Mouse (Mus musculus) right cerebral cortex, postnatal 36 days (tissue): ENCODE measurements around the gene Rab1b.
A peak's percentile ranks its signal among the peaks of the same experiment; 100 is the strongest.

Experiments
- DNase-seq, 2 experiments: peaks; one replicate each; pipeline ENCODE4 v3.0.0; 2022; ENCODE audit warnings: low spot score in 2 of 2, mixed read lengths in 1 of 2

Rab1b gene

GRCm38 (mm10) chr19:5051031-5051430, 55.8 kb downstream of the Rab1b start:
- DNase-seq, result no peak

- peak; percentile 77 to 88 for DNase-seq
Measured at GRCm38 (mm10) chr19:5050047-5050905, 56.6 kb downstream of the Rab1b start, which contains the start of gene Rin1. Rin1 (plus strand) TSS chr19:5050481.

DNA sequence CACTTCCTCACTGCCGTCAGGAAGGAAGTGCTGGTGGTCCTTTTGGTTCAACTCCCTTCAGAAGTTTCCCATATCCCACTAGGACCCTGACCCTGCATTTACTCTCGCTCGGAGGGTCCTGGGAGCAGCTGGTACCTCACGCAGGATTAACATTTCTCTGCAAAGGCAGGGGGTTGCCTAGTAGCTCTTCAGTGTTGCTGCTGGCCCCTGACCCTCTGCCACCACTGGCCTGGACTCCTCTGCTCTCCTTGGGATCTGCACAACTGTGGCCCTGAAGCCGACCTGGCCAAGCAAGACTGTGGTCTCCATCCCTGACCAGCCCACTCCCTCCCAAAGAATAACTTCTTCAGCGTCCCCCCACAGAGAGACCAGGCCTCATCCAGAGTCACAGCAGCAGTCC, 57.5 kb downstream of the Rab1b start:
- no peak for DNase-seq
